Mouse (Mus musculus) C2C12 (cell line): ENCODE measurements around the gene Cyp2w1. TPM values are rescaled to one million over a fixed set of nuclear protein-coding genes. Genes with fewer than 3 reads are reported as not detected.

Experiments used
- H3K27me3 ChIP-seq: one replicate; pipeline ENCODE4 v1.6.1; 2011; ENCODE audit not compliant: control insufficient read depth, insufficient read depth, insufficient read length
- H3K36me3 ChIP-seq: one replicate; pipeline ENCODE4 v1.6.1; 2011; ENCODE audit not compliant: control insufficient read depth, insufficient read depth
- H3K4me3 ChIP-seq: one replicate; pipeline ENCODE4 v1.5.1; 2011; ENCODE audit warnings: mild to moderate bottlenecking, control low read depth; ENCODE audit not compliant: poor library complexity, insufficient read depth, severe bottlenecking
- H3K79me2 ChIP-seq: one replicate; pipeline ENCODE4 v1.6.1; 2011; ENCODE audit not compliant: control insufficient read depth, insufficient read depth
- H3K79me3 ChIP-seq: one replicate; pipeline ENCODE4 v1.6.1; 2011; ENCODE audit warnings: low read depth, control low read depth
- H3ac ChIP-seq: one replicate; pipeline ENCODE3; 2011; ENCODE audit warnings: low read depth; ENCODE audit not compliant: control insufficient read depth, insufficient read length
- CEBPB ChIP-seq: IDR thresholded peaks from one replicate; pipeline ENCODE4 v1.6.1; 2011; ENCODE audit warnings: low read depth, mild to moderate bottlenecking, control low read depth, moderate library complexity
- CTCF ChIP-seq: IDR thresholded peaks from one replicate; pipeline ENCODE4 v1.5.1; 2011; ENCODE audit not compliant: control insufficient read depth, insufficient read depth, insufficient read length
- FOSL1 ChIP-seq: IDR thresholded peaks from one replicate; pipeline ENCODE4 v1.8.0; 2011; ENCODE audit warnings: mild to moderate bottlenecking, low read length; ENCODE audit not compliant: poor library complexity, insufficient read depth, severe bottlenecking
- MAX ChIP-seq: IDR thresholded peaks from one replicate; pipeline ENCODE4 v1.6.1; 2011; ENCODE audit warnings: mild to moderate bottlenecking, control low read depth
- MYOD1 ChIP-seq: IDR thresholded peaks from one replicate; pipeline ENCODE4 v1.6.1; 2011; ENCODE audit warnings: low read depth; ENCODE audit not compliant: control insufficient read depth, insufficient read length
- MYOG ChIP-seq: IDR thresholded peaks from one replicate; pipeline ENCODE4 v1.6.1; 2011; ENCODE audit not compliant: control insufficient read depth, insufficient read length; ENCODE audit errors: extremely low read depth
- USF1 ChIP-seq: IDR thresholded peaks from one replicate; pipeline ENCODE4 v1.6.1; 2011; ENCODE audit warnings: low read depth, mild to moderate bottlenecking, control low read depth, moderate library complexity
- polyA plus RNA-seq: library from polyadenylated mRNA; unstranded; fragments of >200 nt; fragmentation: generic; extraction: Trizol; gene quantifications from one replicate; pipeline ENCODE4 v1.2.1, GENCODE M21; 2012; ENCODE audit warnings: missing spikeins

Cyp2w1 gene
- polyA plus RNA-seq, 1 experiment = not detected

DNA sequence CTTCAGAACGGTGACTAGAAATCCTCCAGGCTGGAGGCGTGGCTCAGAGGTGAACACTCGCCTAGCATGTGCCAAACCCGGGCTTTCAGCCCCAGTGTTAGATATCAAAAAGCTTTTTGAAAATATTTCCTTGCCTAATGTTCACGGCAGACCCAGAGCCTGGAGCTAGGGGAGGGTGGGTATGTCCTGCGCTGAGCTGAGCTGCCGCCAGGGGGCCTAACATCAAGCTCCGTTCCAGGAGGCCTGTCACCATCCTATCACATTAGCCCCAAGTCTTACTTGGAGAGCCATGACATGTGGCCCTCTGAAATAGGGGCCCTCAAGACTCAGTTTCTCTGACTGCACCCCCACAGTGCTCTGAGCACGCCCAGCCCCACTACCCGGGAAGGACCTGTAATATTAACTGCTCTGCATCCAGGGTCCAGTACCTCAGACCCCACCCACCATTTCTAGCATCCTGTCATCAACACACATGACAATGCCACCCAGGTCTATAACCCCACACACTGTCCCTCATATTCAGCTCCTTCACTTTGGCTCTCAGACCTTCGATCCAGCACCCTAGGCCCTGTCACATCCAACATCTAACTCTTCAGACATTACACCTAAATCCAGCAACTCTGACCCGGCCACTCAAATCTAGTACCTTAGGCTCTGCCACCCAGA is 8.3 kb upstream of the Cyp2w1 start:
- peaks cover 17% of the 10 kb centered on the region for H3K79me2 ChIP-seq
- peak overlapping the region; percentile 64 for H3K4me3 ChIP-seq
- H3K79me3 ChIP-seq = peaks cover 7% of the 10 kb centered on the region
- TF ChIP-seq MAX = peak; percentile 20
- TF ChIP-seq CTCF = peak; percentile 87
- no peak for TF ChIP-seq MYOD1
- H3ac ChIP-seq = peak overlapping the region; percentile 76
- peaks cover 25% of the 10 kb centered on the region for H3K36me3 ChIP-seq
- H3K27me3 ChIP-seq = no peaks in the 10 kb centered on the region

DNA sequence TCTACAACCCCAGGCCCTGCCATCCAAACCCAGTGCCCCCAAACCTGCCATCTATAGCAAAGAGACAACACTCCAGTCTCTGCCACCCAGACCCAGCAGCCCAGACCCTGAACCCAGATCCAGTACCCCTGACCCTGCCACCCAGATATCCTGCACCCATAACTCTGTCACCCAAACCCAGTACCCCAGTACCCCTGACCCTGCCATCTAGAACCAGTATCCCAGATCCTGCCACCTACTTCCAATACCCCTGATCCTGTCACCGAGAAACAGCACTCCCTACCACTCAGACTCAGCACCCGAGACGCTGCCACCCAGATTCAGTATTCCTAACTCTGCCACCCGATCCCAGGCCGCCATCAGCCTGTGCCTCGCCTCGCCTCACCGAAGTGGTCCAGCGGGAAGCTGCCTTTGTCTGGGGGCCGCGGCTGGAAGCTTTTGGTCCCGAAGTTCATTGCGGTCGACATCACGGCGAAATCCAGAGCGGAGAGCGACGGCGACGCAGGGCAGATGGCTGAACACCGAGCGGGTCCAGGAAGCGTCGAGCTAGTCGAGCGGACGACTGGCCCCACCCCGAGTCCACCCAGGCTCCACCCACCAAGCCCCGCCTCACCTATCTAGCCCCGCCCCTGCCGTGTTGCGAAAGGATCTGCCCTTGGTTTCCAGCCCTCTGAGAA is 7.6 kb upstream of the Cyp2w1 start:
- TF ChIP-seq MYOG (no peak), MYOD1 (no peak), FOSL1 (no peak), CTCF (no peak), USF1 (no peak), CEBPB (peak; percentile 92), MAX (peak; percentile 14)
- H3K79me3 ChIP-seq = peaks cover 7% of the 10 kb centered on the region
- H3K36me3 ChIP-seq = peaks cover 20% of the 10 kb centered on the region
- no peaks in the 10 kb centered on the region for H3K27me3 ChIP-seq
- H3K4me3 ChIP-seq = peak overlapping the region; percentile 64
- peaks cover 17% of the 10 kb centered on the region for H3K79me2 ChIP-seq
- H3ac ChIP-seq = peak overlapping the region; percentile 76

DNA sequence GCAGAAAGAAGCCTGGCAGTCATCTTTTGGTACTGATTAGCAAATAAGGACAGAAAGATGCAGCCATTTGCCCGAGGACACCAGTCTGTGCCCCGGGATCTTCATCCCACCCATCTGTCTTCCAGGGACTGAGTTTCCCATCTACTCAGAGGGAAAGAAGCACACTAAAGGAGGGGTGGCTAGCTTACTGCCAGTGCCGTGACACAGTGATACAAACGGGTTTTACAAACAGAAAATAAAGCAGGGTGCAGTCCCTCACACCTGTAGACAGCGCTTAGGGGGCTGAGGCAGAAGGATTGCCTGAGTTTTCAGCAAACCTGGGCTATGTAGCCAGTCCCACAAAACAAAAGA is 7.1 kb upstream of the Cyp2w1 start:
- peaks cover 17% of the 10 kb centered on the region for H3K79me2 ChIP-seq
- peaks cover 19% of the 10 kb centered on the region for H3K36me3 ChIP-seq
- peak overlapping the region; percentile 64 for H3K4me3 ChIP-seq

DNA sequence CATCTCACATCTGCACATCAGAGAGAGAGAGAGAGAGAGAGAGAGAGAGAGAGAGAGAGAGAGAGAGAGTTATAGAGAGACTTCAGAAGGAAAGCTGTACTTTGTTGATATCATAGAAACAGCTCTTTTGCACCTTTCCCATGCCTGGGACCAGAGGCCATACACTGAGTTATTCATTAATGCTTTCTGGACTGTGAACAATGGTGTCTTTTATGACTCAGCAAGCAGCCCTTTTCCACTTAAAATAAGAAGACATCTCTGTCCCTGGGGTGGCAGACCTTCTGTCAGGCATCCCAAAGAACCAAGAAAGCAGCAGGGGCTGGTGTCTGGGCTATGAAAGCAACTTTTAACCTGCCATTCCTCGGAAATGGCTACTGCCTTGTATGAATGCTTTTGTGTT is 5.2 kb upstream of the Cyp2w1 start:
- TF ChIP-seq MYOG = no peak
- TF ChIP-seq CTCF = no peak
- no peak for TF ChIP-seq USF1
- no peak for TF ChIP-seq FOSL1
- TF ChIP-seq MYOD1 = no peak
- no peak for TF ChIP-seq MAX
- TF ChIP-seq CEBPB = no peak
- no peak overlapping the region for H3K4me3 ChIP-seq
- H3ac ChIP-seq = no peak overlapping the region
- peaks cover 7% of the 10 kb centered on the region for H3K79me3 ChIP-seq
- H3K79me2 ChIP-seq = peaks cover 17% of the 10 kb centered on the region
- H3K27me3 ChIP-seq = peaks cover 22% of the 10 kb centered on the region
- peaks cover 8% of the 10 kb centered on the region for H3K36me3 ChIP-seq

More for the DNA sequence above, 7.1 kb upstream of the Cyp2w1 start:
- H3K79me3 ChIP-seq = peaks cover 7% of the 10 kb centered on the region
- H3K27me3 ChIP-seq = peaks cover 4% of the 10 kb centered on the region
- no peak overlapping the region for H3ac ChIP-seq
- TF ChIP-seq USF1 (no peak), CEBPB (no peak), CTCF (no peak), MAX (no peak), MYOD1 (no peak), MYOG (no peak), FOSL1 (no peak)

DNA sequence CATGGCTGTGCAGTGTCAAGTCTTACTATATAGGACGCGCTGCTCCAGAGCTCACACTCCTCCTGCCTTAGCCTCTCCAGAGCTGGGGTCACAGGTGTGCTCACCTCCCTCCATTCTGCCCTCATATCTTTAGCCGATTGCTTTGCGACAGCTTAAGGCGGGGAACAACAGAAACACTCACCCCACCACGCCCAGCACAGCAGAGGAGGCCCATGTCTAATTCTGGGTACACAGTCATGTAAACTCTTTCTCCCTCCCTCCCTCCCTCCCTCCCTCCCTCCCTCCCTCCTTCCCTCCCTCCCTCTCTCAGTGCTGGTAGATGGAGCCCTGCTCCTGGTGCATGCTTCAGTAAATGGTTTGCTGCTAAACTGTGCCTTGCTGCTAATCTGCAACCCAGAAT is 2.7 kb upstream of the Cyp2w1 start:
- Histone ChIP-seq H3ac (no peak overlapping the region), H3K36me3 (no peaks in the 10 kb centered on the region), H3K79me3 (no peaks in the 10 kb centered on the region), H3K27me3 (peaks cover 28% of the 10 kb centered on the region), H3K79me2 (peaks cover 2% of the 10 kb centered on the region), H3K4me3 (no peak overlapping the region)
- no peak for TF ChIP-seq MYOD1
- no peak for TF ChIP-seq CEBPB
- TF ChIP-seq MYOG = no peak
- no peak for TF ChIP-seq CTCF
- no peak for TF ChIP-seq FOSL1
- TF ChIP-seq MAX = no peak
- TF ChIP-seq USF1 = no peak

DNA sequence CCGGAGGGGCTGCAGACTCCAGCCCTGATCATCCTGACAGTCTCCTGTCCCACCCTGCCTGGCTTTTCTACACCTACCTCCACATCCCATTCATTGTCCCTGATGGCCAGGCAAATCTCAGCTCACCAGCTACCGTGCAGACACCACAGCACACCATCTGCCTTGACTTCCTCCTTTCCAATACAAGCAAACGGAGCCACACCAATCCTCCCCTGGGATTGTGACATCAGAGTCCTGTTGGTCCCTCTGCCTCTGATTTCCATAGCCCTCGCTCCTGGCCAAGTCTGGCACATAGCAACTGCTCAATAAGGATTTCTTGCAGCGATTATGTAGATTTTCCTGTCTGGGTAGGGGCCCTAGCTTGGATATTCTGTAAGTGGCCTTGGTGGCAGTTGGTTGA is 1.3 kb upstream of the Cyp2w1 start, which contains the start of gene Cox19:
Gene Cox19, minus strand, starts transcription at position 285 of the 400 bp plus-strand sequence.
- Histone ChIP-seq H3K36me3 (no peaks in the 10 kb centered on the region), H3K4me3 (no peak within 1 kb of the TSS), H3K79me3 (no peaks in the 10 kb centered on the region), H3ac (no peak within 1 kb of the TSS), H3K27me3 (peaks cover 28% of the 10 kb centered on the region), H3K79me2 (no peaks in the 10 kb centered on the region)
- TF ChIP-seq MYOG = no peak
- TF ChIP-seq USF1 = no peak
- no peak for TF ChIP-seq CTCF
- no peak for TF ChIP-seq MYOD1
- no peak for TF ChIP-seq CEBPB
- TF ChIP-seq FOSL1 = no peak
